Mouse (Mus musculus) G1E (cell line): ENCODE measurements around the gene Scml4.

Experiments used
- CTCF ChIP-seq: IDR thresholded peaks from 2 replicates; pipeline ENCODE4 v1.5.1; 2012; ENCODE audit warnings: low read depth, low read length, inconsistent platforms, mixed read lengths
- GATA1 ChIP-seq: IDR thresholded peaks from 2 replicates; pipeline ENCODE4 v1.6.1; 2012; ENCODE audit warnings: borderline replicate concordance, low read length, inconsistent platforms, mixed read lengths

DNA sequence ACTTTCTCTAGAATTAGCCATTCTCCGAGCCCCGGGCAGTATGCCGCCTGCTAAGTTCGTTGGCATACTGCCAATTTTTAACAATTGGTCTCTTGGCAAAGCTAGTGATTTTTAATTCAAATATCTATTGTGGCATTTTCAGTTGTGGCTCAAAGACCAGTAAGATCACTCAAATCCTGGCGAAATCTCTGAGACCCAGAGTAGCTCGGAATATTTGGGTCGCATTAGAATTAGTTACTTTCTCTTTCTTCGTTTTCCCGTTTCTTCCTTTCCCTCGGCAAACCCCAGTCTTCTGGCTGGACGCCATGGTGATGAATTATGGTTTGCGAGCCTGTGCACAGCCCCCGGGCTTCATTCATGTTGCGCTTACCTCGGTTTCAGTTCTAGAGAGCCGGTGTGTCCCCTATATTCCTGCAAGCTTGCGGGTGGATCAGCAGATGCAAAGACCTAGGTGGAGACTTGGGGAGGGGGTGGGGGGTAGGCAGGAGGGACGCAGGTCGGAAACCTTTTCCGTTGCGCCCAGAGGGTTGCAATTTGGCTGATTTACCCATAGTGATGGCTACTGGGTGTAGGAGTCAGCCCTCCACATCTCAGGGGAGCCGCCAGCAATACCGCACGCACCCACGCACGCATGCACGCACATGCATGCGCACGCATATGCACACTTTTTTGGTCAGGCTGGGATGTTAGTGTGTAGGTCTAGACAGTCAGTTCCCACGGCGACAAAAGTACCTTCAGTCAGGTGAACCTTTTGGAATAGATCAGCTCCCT is 3.6 kb downstream of the Scml4 start:
- TF ChIP-seq GATA1 (no peak), CTCF (no peak)
